Mouse (Mus musculus) midbrain, embryonic 11.5 days (tissue): ENCODE measurements around the gene Arfgap3. TPM values are rescaled to one million over a fixed set of nuclear protein-coding genes. Genes with fewer than 3 reads are reported as not detected.

Source experiments
- ATAC-seq: fragments of 200-750 bp; cut with Nextera tagmentation; 2 replicates; pipeline ENCODE4 v1.8.0; 2017; ENCODE audit warnings: moderate TSS enrichment, moderate library complexity; ENCODE audit not compliant: low FRiP score
- DNase-seq: peaks from one replicate; pipeline ENCODE4 v3.0.0; 2015; ENCODE audit warnings: low spot score; ENCODE audit errors: missing footprints
- H3K27ac ChIP-seq: fragments of 300-500 bp; sonication (generic); 2 replicates; pipeline ENCODE4 v1.5.1; 2014; ENCODE audit warnings: low read depth, low read length
- H3K27me3 ChIP-seq: fragments of 300-500 bp; sonication (generic); 2 replicates; pipeline ENCODE4 v1.6.1; 2014; ENCODE audit warnings: mild to moderate bottlenecking, low read length, moderate library complexity, mixed read lengths; ENCODE audit not compliant: control insufficient read depth, insufficient read depth
- H3K36me3 ChIP-seq: fragments of 300-500 bp; sonication (generic); 2 replicates; pipeline ENCODE4 v1.6.1; 2014; ENCODE audit warnings: mild to moderate bottlenecking, low read length, moderate library complexity, mixed read lengths; ENCODE audit not compliant: control insufficient read depth, insufficient read depth
- H3K4me1 ChIP-seq: fragments of 300-500 bp; sonication (generic); 2 replicates; pipeline ENCODE4 v1.6.1; 2014; ENCODE audit warnings: low read length; ENCODE audit not compliant: control insufficient read depth, insufficient read depth
- H3K4me2 ChIP-seq: fragments of 300-500 bp; sonication (generic); 2 replicates; pipeline ENCODE4 v1.6.1; 2014; ENCODE audit warnings: mild to moderate bottlenecking, moderate library complexity
- H3K4me3 ChIP-seq: fragments of 300-500 bp; sonication (generic); 2 replicates; pipeline ENCODE4 v1.5.1; 2014; ENCODE audit warnings: low read depth, low read length
- H3K9ac ChIP-seq: fragments of 300-500 bp; sonication (generic); 2 replicates; pipeline ENCODE4 v1.6.1; 2014; ENCODE audit warnings: low read length
- H3K9me3 ChIP-seq: fragments of 300-500 bp; sonication (generic); 2 replicates; pipeline ENCODE4 v1.6.1; 2016; ENCODE audit warnings: low read length; ENCODE audit not compliant: control insufficient read depth
- WGBS: fragments of 180-500 bp; shearing (Covaris S2); extraction: QIAGEN DNeasy Blood & Tissue Kit; methylation state at CpG from one replicate; pipeline ENCODE4 v1.1.7; 2014; 5-methylcytosine and 5-hydroxymethylcytosine counted together
- polyA plus RNA-seq: library from polyadenylated mRNA; unstranded; fragments of >200 nt; fragmentation: Nextera tagmentation; extraction: Ambion mirVana; gene quantifications from 2 replicates; pipeline ENCODE4 v1.2.1, GENCODE M21; 2014

Gene Arfgap3
- polyA plus RNA-seq, 1 experiment from 2014 or later = 36.1 TPM

DNA sequence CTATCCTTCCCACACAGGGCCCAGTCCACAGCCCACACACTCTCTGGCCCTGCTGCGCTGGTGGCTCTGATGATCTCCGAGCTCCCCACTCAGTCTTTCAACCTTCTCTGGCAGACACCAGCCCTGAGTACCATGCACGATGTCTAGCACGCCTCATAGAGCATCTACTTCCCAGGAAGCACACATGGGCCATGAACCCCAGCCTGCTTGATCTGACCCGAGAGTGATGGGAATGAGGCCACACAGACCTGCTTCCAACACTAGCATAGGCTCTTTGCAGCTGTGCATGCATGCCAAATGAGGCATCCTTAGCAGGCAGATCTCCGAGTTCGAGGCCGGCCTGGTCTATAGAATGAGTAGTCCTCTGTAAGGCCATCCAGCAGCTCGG, 45.2 kb downstream of the Arfgap3 start:
- Histone ChIP-seq H3K4me3 (no peak overlapping the region), H3K36me3 (peaks cover 3% of the 10 kb centered on the region), H3K4me2 (no peak overlapping the region), H3K9ac (no peak overlapping the region), H3K9me3 (no peaks in the 10 kb centered on the region), H3K27ac (no peak overlapping the region), H3K4me1 (0 out of 2 replicates have a peak, but pooled peaks cover 2% of the 10 kb centered on the region), H3K27me3 (no peaks in the 10 kb centered on the region)
- ATAC-seq (no peak), DNase-seq (no peak)
- WGBS = 88% methylated on average over 9 of the region's 9 CpGs

DNA sequence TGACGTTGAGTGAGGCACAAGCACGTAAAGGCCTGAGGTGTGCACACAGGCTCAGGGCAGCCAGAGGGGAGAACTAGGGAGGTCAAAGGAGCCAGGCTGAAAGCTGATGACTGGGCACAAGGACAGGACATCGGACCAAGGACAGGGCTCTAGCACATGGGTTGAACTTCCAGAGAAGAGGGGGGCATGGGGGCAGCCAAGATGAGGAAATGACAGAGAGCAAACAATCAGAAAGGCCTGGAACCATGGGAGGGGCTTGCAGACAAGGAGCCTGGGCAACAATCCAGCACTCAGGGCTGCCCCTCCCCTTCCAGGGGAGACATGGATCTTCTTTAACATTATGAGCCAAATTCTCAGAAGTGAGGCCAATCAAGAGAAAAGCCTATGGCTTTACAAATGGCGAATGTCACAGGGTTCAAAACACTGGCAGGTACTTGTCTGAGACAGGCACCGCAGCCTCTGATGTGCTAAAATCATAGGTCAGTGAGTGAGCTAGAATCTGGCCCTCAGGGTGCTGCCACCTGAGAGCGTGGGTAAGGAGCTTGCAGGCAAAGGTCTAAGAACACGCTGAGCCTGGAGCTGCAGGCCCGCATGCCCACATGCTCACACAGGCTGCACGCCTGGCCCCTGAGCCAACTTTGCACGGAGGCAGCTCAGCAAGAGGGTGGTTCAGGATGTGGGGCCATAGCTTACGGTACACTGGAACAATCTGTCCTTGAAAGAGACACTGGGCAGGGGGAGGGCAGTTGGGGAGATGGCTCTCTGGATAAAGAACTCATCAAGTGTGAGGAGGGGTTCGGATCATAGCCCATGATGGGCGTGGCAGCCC, 46.2 kb downstream of the Arfgap3 start:
- ATAC-seq = no peak
- Histone ChIP-seq H3K9ac (no peak overlapping the region), H3K4me1 (0 out of 2 replicates have a peak, but pooled peaks cover 2% of the 10 kb centered on the region), H3K27ac (no peak overlapping the region), H3K4me3 (no peak overlapping the region), H3K4me2 (no peak overlapping the region), H3K36me3 (peaks cover 3% of the 10 kb centered on the region; the same call in 1 of the 2 replicates), H3K27me3 (no peaks in the 10 kb centered on the region), H3K9me3 (no peaks in the 10 kb centered on the region)
- DNase-seq = no peak
- WGBS = 88% methylated on average over 13 of the region's 13 CpGs

DNA sequence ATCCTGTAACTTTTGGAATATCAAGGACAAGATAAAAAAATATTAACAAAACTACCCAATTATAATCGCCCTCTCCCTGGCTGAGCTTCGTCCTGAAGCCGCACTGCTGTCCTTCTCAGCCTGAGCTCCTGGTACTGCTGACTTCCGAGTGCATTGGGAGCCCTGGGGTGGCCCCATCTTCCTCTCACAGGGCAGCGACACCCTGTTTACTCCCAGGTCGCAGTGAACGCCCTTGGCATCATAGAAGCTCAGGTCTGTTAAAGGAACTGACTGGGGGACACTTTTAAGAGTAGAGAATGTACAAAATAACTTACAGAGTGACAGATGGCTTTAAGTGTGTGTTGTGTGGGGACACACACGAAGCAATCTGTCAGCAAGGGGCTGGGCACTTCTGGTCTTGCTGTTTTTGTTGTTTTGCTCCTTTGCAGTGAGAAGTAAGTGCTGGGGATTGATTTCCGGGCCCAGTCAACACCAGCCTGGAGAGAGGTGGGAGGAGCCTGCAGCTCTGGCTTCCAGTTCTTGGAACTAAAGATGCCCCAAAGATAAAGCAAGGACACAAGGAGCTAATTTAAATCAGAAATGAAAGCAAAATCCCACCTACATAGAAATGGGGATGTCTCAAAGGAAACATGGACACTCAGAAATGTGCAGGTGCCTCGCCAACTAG, 50.0 kb downstream of the Arfgap3 start:
- no peak for ATAC-seq
- H3K36me3 ChIP-seq = no peaks in the 10 kb centered on the region
- no peak overlapping the region for H3K4me2 ChIP-seq
- no peak overlapping the region for H3K27ac ChIP-seq
- H3K9me3 ChIP-seq = no peaks in the 10 kb centered on the region
- 0 out of 2 replicates have a peak, but pooled peaks cover 2% of the 10 kb centered on the region for H3K4me1 ChIP-seq
- no peak overlapping the region for H3K4me3 ChIP-seq
- DNase-seq = no peak
- H3K9ac ChIP-seq = no peak overlapping the region
- 61% methylated on average over 10 of the region's 10 CpGs for WGBS
- H3K27me3 ChIP-seq = no peaks in the 10 kb centered on the region

DNA sequence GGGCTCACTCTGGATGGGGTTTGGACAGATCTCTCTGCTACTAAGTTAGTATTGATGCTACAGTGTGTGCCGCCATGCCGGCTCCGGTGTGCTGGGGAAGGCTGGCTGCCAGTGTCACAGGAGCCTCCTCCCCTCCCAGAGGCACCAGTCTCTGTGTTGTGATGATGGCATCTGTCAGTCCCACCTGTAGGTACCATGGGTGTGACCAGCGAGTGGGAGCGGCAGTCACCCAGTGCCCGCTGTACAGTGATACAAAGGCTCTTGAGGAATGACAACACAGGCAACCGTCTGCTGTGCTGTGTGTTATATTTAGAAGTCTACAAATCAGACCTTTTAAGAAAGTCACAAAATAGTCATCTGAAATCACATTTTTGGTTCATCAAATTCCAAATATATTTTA, 50.6 kb downstream of the Arfgap3 start:
- DNase-seq (no peak), ATAC-seq (no peak)
- Histone ChIP-seq H3K9me3 (no peaks in the 10 kb centered on the region), H3K27ac (no peak overlapping the region), H3K4me1 (0 out of 2 replicates have a peak, but pooled peaks cover 2% of the 10 kb centered on the region), H3K27me3 (no peaks in the 10 kb centered on the region), H3K9ac (no peak overlapping the region), H3K4me2 (no peak overlapping the region), H3K4me3 (no peak overlapping the region), H3K36me3 (no peaks in the 10 kb centered on the region)
- WGBS = 88% methylated on average over 7 of the region's 7 CpGs

DNA sequence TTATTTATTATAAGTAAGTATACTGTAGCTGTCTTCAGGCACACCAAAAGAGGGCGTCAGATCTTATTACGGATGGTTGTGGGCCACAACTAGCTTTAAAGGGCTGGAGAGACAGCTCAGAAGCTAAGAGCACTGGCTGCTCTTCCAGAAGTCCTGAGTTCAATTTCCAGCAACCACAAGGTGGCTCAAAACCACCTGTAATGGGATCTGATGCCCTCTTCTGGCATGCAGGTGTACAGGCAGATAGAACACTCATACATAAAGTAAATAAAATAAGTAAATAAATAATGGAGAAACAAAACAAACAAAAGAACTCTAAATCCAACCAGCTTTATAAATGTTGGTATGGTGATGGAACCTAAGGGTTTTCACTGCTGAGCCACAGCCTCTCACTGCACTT, 51.2 kb downstream of the Arfgap3 start:
- Histone ChIP-seq H3K9ac (no peak overlapping the region), H3K27ac (no peak overlapping the region), H3K4me2 (no peak overlapping the region), H3K9me3 (no peaks in the 10 kb centered on the region), H3K4me1 (0 out of 2 replicates have a peak, but pooled peaks cover 2% of the 10 kb centered on the region), H3K27me3 (no peaks in the 10 kb centered on the region), H3K4me3 (no peak overlapping the region), H3K36me3 (no peaks in the 10 kb centered on the region)
- WGBS = 79% methylated on average over 2 of the region's 2 CpGs
- DNase-seq = no peak
- ATAC-seq = no peak

DNA sequence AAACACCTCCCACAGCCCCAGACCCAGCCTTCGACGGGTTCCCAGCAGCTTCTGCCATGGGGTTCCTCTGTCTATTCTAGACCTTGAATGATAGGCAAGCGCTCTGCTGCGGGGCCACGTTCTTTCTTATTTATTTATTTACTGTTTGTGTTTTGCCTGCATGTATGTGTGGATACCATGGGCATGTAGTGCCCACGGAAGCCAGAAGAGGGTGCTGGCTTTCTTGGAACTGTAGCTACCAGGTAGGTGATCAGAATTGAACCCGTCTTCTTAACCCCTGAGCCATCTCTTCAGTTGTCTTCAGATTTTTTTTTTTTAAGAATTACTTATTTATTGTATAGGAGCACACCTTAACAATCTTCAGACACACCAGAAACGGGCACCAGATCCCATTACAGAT, 51.7 kb downstream of the Arfgap3 start:
- H3K36me3 ChIP-seq = no peaks in the 10 kb centered on the region
- H3K27ac ChIP-seq = no peak overlapping the region
- no peak overlapping the region for H3K4me2 ChIP-seq
- DNase-seq = no peak
- H3K4me1 ChIP-seq = 0 out of 2 replicates have a peak, but pooled peaks cover 2% of the 10 kb centered on the region
- no peak for ATAC-seq
- WGBS = 82% methylated on average over 8 of the region's 8 CpGs
- H3K9ac ChIP-seq = no peak overlapping the region
- no peaks in the 10 kb centered on the region for H3K9me3 ChIP-seq
- no peaks in the 10 kb centered on the region for H3K27me3 ChIP-seq
- H3K4me3 ChIP-seq = no peak overlapping the region

DNA sequence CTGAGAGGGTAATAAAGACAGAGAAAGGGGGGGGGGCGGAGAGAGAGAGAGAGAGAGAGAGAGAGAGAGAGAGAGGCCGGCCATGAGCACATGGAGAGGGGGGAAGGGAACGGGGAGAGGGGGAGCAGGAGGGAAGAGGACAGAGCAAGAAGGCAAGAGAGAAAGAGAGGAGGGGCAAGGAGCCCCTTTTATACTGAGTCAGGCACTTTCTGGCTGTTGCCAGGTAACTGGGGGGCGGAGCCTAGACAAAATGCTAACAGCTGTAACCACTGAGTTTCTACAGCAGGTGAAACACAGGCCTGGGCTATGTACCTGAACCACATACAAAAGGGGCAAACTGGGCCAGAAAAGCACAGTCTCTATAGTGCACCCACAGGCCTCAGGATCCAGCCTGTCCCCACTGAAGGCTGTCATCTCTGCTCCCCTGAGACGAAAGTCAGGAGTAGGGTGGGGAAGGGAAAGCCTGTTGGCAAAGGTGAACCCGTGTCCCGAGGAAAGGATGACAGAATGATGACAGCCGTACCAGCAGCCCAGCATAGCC, 53.2 kb downstream of the Arfgap3 start:
- Histone ChIP-seq H3K4me3 (no peak overlapping the region), H3K27ac (no peak overlapping the region), H3K9me3 (no peaks in the 10 kb centered on the region), H3K4me1 (0 out of 2 replicates have a peak, but pooled peaks cover 2% of the 10 kb centered on the region), H3K36me3 (no peaks in the 10 kb centered on the region), H3K9ac (no peak overlapping the region), H3K27me3 (no peaks in the 10 kb centered on the region), H3K4me2 (no peak overlapping the region)
- ATAC-seq = no peak
- no peak for DNase-seq
- WGBS = 63% methylated on average over 7 of the region's 8 CpGs

DNA sequence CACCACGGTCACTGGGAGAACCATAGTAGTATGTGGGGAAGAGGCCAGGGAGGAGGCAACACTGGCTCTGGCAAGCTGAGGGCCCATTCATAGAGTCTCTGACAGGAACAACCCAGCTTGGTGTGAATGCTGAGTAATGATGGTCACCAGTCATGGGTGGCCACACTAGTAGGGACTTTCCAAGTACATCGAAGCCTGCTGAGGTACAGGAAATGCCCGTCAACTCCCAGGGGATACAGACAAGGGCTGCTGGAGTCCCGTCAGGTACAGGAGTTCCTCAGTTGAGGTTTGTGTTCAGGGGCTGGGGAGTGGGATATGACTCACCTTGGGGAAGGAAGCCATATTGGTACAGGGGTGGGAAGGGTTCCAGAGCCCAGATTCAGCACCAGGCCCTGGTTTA, 54.0 kb downstream of the Arfgap3 start:
- no peak for ATAC-seq
- no peaks in the 10 kb centered on the region for H3K9me3 ChIP-seq
- 0 out of 2 replicates have a peak, but pooled peaks cover 2% of the 10 kb centered on the region for H3K4me1 ChIP-seq
- no peak overlapping the region for H3K9ac ChIP-seq
- no peak overlapping the region for H3K27ac ChIP-seq
- H3K4me3 ChIP-seq = no peak overlapping the region
- H3K27me3 ChIP-seq = no peaks in the 10 kb centered on the region
- DNase-seq = no peak
- no peak overlapping the region for H3K4me2 ChIP-seq
- WGBS = 84% methylated on average over 4 of the region's 4 CpGs
- H3K36me3 ChIP-seq = no peaks in the 10 kb centered on the region

DNA sequence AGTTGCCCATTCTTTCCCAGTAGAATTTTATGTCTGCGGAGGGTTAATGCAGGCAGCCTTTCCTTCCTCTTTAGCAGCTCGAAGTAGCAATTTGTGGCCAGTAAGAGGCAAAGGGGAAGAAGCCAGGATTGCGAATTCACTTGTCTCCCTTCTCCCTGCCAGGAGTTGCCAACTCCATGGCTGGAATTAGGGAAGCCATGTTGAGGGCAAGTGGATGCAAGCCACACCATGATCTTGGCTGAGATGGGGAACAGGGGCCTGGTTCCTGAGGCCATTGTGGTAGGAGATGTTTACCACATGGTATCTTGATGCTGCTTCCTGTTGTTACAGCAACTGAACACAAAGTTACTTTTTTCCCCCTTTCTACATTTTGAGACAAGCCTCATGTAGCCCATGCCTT, 55.1 kb downstream of the Arfgap3 start:
- Histone ChIP-seq H3K36me3 (no peaks in the 10 kb centered on the region), H3K27ac (no peak overlapping the region), H3K9me3 (no peaks in the 10 kb centered on the region), H3K27me3 (no peaks in the 10 kb centered on the region), H3K4me2 (no peak overlapping the region), H3K9ac (no peak overlapping the region), H3K4me1 (0 out of 2 replicates have a peak, but pooled peaks cover 2% of the 10 kb centered on the region), H3K4me3 (no peak overlapping the region)
- DNase-seq (no peak), ATAC-seq (no peak)
- 87% methylated on average over 3 of the region's 3 CpGs for WGBS
